Mouse (Mus musculus) retina, postnatal 1 day (tissue): Measurements from ENCODE around the gene Krtap5-2.
"Not testable (repeated sequence)": the region's sequence is repeated elsewhere in the genome, so short reads cannot be mapped to it uniquely, and the experiment has no call there.

ENCODE experiments used
- DNase-seq: peaks from one replicate; pipeline ENCODE4 v3.0.0-alpha.2; 2012

Krtap5-2 gene

DNA sequence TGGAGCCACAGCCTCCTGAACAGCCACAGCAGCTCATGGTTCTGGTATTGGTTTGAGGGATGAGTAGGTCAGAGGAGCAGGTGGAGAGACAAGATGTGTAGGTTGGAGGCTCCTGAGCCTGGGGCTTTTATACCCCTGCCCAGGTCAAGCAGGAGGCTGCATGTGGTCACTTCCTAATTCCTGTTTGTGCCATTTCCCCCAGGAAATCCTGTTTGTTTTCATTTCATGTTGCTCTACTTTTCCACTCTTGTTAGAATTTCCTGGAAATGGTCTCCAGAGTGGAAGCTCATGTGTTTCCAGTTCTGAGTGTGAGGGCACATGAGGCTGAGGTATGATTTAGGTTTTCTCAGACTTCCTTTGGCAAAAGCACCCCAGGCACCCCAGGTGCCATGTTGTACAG, at the start of gene Krtap5-2:
Gene Krtap5-2, minus strand, starts transcription at position 101 of the 400 bp plus-strand sequence.
- not testable (repeated sequence) for DNase-seq

DNA sequence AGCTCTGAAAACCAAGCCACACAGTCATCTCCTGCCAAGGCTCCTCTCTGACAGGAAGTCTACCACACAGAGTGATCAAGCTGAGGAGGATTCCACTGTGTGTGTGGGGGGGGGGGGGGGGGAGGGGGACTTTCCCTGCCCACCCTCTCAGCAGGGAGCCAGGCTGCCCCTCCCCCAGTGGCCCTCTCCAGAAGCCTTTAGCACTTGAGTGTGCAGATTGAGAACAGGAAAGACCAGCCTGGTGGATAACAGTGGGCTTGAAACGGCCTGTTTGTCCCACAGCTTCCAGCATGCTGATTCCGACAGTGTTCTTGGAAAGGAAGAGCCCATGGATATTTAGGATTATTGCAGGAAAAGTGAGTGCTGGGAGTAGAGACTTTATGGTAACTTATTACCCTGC, 48.7 kb upstream of the Krtap5-2 start:
- DNase-seq, result peak; percentile 6

DNA sequence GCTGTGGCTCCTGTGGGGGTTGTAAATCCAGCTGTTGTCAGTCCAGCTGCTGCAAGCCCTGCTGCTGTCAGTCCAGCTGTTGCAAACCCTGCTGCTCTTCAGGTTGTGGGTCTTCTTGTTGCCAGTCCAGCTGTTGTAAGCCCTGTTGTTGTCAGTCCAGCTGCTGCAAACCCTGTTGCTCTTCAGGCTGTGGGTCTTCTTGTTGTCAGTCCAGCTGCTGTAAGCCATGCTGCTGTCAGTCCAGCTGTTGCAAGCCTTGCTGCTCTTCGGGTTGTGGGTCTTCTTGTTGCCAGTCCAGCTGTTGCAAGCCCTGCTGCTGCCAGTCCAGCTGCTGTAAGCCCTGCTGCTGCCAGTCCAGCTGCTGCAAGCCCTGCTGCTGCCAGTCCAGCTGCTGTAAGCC, 36.3 kb upstream of the Krtap5-2 start:
- DNase-seq, result not testable (repeated sequence)

DNA sequence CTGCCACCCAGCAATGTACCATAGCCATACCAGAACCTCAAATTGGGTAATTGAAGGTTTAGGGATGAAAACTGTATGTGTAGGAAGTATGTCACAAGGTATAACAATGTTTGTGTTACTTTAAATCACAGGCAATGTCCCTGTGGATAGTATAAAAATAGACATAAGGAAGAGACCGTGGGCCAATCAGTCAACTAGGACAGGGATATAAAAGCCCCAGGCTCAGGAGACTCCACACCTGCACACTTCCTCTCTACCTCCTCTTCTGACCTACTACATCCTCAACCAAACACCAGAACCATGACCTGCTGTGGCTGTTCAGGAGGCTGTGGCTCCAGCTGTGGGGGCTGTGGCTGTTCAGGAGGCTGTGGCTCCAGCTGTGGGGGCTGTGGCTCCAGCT, 35.8 kb upstream of the Krtap5-2 start, which contains the start of gene Gm7579:
Gene Gm7579, plus strand, starts transcription at position 301 of the 400 bp plus-strand sequence.
- DNase-seq, result no peak

DNA sequence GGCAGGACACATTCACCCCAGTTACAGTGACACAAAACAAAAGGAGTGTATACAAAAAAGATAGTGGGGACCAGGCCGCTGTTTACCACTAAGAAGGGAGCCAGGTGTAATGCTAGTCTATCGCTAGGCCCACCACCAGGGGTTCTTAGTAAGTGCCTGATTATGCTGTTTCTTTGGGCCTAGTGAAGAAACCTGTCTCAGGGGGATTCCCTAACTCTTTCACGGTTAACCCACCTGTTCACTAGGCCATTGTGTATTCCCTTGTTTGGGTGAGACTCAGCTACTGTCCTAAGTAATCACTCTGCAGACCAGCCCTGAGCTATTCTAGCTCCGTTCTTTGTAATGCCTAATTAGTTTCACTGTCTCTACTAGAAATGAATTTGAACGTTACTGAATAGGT, 31.1 kb upstream of the Krtap5-2 start:
- DNase-seq, result not testable (repeated sequence)

DNA sequence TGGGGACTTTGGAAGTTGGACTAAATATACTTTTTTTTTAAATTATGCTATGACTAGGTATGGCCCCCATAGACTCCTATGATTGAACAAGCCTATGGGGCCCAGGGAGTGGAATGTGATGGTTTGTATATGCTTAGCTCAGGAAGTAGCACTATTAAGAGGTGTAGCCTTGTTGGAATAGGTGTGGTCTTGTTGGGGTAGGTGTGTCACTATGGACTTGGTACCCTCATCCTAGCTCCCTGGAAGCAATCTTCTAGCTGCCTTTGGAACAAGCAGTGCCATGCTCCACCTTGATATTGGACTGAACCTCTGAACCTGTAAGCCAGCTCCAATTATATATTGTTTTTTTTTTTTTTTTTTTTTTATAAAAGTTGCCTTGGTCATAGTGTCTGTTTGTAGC, 29.7 kb upstream of the Krtap5-2 start:
- DNase-seq, result no peak

DNA sequence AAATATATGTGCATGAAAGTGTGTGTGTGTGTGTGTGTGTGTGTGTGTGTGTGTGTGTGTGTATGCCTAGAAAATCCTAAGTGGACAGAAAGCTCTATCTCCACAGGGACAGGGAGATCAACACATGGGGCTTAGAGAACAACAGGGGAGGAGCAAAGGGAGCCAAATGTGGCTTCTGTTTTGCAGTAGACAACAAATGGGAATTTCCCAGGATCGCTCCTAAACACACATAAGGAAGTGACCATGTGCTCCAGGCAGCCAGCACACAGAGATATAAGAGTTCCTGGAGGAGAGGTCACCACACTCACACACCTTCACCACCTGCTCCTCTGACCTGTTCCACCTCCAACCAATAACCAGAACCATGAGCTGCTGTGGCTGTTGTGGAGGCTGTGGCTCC, 25.3 kb upstream of the Krtap5-2 start, which contains the start of gene Krtap5-3:
Gene Krtap5-3, plus strand, starts transcription at position 301 of the 400 bp plus-strand sequence.
- DNase-seq, result no peak

DNA sequence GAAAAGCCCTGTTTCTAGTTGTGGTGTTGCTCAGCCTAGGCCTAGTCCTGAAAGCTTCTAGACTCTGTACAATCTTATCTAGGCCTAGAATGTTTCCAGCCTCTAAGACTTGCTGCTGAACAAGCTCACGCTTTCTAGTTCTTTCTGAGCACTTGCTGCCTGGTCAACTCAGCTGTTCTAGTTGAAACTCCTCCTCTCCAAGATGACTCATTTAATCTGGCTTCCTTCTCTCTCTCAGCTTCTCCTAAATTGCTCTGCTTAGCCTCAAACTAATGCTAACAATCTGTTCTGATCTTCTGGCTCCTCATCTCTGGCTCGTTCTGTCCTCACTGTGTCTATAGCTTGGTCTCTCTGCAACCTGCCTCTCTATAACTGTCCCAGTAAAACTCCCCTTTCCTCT, 22.9 kb upstream of the Krtap5-2 start:
- no peak for DNase-seq

DNA sequence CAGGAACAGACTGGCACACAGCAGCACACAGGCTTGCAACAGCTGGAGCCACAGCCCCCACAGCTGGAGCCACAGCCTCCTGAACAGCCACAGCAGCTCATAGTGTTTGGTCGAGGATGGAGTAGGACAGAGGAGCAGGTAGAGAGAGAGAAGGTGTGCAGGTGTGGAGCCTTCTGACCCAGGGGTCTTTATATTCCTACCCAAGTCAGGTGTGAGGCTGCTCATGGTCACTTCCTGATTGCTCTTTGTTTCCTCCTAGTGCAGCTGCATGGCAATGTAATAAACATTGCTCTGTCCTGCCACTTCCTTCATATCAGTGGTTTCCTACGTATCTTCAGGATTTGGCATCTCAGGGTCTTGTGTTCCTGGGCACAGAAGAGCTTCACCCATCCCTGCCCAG, 14.5 kb upstream of the Krtap5-2 start, which contains the start of gene Gm10153:
Gene Gm10153, minus strand, starts transcription at position 101 of the 400 bp plus-strand sequence.
- no peak for DNase-seq

DNA sequence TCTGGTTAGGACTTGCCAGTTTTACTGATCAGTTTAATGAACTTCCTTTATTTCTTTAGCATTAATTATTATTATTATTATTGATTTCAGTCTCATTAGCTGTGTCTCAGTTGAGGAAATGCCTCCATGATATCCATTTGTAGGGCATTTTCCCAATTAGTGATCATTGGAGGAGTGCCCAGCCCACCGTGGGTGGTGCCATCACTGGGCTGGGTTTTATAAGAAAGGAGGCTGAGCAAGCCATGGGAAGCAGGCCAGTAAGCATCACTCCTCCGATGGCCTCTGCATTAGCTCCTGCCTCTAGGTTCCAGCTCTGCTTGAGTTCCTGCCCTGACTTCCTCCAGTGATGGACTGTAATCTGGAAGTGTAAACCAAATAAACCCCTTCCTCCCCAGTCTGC, 12.4 kb upstream of the Krtap5-2 start:
- no peak for DNase-seq

DNA sequence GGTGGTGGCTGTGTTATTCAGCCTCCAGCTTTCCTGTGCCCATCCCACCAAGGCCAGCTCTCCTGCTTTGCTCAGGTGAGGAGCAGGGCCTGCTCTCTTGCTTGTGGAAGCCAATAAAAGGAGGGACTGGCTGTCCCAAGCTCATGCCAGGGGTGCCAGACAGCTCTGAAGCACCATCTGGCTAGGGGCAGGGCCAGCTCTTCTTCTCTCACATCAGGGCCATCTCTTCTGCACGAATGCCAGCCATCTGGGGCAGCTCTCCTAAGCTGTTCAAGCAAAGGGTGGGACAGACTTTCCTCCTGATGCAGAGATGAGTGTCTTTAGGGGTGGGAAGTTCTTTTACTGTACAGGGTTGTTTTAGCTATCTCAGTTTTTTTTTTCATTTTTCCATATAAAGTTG, 5.2 kb upstream of the Krtap5-2 start:
- DNase-seq, result no peak

DNA sequence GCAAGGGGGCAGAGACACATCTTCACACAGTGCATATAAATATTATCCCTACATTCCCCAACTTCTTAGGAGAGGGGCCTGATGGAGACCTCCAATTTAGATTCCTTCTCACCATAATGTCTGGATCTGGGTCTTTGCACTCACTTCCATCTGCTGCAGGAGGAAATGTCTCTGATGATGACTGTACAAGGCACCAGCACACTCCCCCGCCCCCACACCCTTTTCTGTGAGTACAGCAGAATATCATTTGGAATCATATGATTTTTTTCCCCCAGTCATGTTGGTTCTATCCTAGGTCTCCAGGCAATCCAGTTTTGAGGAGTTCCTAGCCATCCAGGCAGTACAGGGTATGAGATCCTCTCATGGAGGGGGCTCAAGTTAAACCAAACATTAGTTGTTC, 2.9 kb upstream of the Krtap5-2 start:
- no peak for DNase-seq

DNA sequence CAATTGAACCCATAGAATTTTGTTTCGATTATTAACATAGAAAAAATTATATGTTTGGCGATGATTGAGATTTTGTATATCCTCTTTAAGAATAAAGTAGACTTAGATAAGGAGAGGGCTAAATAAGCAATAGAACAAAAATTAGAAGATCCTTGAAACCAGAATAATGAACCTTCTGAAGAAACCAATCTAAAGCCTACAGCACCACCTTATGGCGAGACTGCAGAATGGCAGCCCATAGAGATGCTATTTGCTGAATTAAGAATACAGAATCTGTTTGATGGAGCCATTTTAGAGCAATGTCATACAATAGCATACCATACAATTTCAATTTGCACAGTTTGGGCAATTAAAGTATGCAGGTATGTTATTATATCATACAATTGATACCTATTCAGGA, 6.0 kb downstream of the Krtap5-2 start:
- peak; percentile 42 for DNase-seq

DNA sequence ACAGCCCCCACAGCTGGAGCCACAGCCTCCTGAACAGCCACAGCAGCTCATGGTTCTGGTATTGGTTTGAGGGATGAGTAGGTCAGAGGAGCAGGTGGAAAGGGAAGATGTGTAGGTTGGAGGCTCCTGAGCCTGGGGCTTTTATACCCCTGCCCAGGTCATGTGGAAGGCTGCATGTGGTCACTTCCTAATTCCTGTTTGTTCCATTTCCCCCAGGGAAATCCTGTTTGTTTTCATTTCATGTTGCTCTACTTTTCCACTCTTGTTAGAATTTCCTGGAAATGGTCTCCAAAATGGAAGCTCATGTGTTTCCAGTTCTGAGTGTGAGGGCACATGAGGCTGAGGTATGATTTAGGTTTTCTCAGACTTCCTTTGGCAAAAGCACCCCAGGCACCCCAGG, 10.2 kb downstream of the Krtap5-2 start, which contains the start of gene Gm4553:
Gene Gm4553, minus strand, starts transcription at position 101 of the 400 bp plus-strand sequence.
- not testable (repeated sequence) for DNase-seq

DNA sequence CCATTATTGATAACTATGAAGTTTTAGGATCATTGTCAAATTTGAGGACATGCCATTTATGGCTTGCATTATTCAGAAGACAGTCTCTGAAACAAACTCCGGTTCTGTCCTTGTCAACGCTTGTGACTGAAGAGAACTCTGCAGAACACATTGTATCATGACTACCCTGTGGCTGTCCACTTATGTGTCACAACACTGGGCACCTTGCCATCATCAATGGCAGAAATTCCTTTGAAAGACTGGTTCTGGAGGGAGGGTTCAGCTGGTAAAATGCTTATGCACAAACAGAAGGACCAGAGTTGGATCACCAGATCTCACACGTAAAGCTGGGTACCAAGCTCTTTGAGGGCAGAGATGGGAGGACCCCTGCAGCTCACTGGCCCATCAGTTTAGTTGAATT, 16.4 kb downstream of the Krtap5-2 start:
- DNase-seq, result no peak

DNA sequence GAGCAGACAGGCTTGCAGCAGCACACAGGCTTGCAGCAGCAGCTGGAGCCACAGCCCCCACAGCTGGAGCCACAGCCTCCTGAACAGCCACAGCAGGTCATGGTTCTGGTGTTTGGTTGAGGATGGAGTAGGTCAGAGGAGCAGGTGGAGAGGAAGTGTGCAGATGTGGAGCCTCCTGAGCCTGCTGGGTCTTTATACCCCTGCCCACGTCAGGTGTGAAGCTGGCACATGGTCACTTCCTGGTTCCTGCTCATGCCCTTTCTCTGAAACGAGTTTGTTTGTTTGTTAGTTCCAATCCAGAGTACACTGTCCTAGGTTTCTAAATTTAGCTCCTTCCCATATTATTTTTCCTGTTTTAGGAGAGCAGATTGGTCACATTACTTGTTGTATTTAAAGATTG, 18.8 kb downstream of the Krtap5-2 start, which contains the start of gene Gm29735:
Gene Gm29735, minus strand, starts transcription at position 101 of the 400 bp plus-strand sequence.
- DNase-seq, result not testable (repeated sequence)

DNA sequence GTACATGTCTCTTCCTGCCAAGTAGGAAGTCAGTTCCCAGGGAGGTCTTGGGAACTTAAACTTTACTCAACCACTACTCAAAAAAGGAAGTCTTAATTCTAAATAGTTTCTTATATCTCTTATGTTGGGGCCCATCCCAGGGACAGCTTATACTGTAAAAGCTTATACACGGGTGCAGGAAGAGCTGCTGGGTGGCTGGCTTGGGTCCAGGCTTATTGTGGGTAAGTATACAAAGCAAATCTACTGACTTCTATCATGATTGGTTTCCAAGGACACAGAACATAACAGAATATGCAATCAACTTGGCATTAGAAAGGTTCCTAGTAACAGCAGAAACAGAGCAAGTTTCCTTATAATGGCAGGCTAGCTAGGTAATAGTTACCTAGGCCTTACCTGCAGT, 20.5 kb downstream of the Krtap5-2 start:
- no peak for DNase-seq

DNA sequence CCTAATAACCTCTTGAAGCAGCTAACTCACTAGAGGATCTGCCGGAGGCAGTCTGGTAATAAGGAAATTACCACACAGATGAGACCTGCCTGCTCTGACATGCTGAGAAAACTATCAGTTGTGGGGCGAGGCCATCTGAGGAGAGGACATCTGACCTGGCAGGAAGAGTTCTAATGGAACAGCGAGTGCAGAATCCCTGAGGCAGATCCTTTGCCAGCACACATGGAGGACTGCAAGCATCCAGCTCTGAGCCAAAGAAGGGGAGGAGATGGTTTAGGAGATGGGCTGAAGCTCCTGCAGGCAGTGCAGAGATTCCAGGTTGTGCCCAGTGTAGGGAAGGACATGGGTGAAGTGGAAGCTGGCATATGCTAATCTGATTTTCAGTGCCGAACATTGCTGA, 23.6 kb downstream of the Krtap5-2 start:
- no peak for DNase-seq

DNA sequence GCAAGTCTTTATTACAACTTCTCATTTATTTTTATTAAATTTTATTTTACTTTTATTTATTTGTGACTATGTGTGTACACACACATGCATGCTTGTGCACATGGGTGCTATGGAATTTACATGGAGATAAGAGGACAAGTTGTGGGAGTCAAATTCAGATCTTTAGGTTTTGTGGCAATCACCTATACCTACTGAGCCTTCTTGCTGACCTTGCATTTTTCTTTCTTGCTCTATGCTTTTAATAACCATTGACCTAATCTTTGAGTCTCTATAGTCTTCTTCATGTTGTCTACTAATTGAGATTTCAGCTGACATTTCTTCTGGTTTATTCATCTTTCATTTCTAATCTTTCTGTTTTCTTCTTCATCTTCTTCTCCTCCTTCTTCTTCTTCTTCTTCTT, 27.2 kb downstream of the Krtap5-2 start:
- DNase-seq, result no peak

DNA sequence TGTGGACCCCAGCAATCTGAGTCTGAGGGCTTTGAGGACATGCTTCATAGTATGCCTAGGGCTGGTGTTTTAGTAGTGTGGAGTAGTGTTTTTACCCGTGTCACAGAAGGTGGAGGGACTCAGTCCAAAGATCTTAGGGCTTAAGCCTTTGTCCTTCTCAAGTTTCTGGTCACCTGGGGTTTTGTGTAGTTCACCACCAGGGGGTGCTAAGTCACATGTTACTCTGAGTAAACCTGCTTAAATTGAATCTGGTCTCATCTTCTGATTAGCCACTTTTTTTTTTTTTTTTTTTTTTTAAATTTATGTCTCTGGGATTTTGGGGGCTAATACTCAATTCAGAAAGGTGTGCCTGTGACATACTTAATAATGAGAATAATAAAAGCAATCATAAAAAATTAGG, 29.8 kb downstream of the Krtap5-2 start:
- peak; percentile 74 for DNase-seq

DNA sequence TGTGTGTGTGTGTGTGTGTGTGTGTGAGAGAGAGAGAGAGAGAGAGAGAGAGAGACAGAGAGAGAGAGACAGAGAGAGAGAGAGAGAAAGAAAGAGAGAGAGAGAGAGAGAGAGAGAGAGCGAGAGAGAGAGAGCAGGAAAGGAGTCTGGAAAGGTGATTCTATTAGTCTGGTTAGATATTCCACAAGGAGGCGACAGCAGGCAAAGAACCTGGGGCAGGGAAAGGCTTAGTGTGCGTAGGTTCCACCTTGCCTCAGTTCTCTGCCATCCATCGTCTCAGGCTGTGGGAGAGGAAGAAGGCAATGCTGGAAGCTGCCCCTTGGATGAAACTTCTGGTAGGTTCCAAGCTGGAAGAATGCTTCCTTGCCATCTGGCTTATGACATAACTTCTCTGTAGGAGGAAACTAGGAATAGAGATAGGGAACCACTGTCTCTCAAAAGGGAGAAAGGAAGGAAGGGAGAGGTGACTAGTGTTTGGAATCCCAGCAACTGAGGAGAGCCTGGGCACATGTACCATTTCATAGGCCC, 30.3 kb downstream of the Krtap5-2 start:
- no peak for DNase-seq

DNA sequence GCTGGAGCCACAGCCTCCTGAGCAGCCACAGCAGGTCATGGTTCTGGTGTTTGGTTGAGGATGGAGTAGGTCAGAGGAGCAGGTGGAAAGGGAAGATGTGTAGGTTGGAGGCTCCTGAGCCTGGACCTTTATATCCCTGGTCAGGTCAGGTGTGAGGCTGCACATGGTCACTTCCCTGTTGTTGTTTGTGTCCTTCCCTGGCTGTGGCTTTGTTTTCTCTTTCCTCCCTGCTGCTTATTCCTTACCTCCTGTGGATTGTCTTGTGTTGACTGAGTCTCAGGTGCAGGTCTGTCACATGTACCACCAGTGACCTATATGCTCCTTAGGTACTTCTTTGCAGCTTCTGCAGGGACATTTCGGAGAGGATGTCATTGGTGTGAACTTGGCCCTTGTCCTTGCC, 31.3 kb downstream of the Krtap5-2 start, which contains the start of gene Gm45337:
Gene Gm45337, minus strand, starts transcription at position 101 of the 400 bp plus-strand sequence.
- DNase-seq, result no peak

DNA sequence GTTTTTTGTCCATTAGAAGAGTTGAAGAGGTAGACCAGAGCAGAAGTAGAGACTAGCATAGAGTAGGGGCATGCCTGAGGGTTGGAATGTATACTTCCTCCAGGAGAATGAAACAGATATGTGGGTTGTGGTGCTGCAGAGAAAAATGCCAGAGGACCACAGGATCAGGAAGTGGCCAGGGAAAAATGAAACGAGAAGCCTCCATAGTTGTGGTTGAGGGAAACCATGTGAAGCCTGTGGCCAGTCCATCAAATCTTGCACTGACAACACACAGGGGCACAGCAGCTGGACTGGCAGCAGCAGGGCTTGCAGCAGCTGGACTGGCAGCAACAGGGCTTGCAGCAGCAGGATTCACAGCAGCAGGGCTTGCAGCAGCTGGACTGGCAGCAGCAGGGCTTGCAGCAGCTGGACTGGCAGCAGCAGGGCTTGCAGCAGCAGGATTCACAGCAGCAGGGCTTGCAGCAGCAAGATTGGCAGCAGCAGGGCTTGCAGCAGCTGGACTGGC, 32.2 kb downstream of the Krtap5-2 start:
- not testable (repeated sequence) for DNase-seq

DNA sequence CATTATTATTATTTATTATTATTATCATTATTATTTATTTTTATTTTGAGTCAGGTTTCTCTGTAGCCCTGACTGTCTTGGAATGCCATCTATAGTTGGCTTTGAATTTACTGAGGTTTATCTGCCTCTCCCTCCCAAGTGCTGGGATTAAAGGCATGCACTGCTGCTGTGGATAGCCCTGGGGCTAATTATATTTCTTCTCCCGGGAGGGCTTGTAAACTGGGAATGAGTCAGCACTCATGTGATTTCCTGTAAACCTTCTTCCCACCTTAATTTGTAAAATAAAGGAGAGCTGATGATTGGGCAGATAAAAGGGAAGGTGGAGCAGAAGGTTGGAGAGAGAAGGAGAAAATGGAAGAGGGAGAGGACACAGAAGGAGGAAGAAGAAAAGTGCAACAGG, 35.1 kb downstream of the Krtap5-2 start:
- DNase-seq, result no peak

DNA sequence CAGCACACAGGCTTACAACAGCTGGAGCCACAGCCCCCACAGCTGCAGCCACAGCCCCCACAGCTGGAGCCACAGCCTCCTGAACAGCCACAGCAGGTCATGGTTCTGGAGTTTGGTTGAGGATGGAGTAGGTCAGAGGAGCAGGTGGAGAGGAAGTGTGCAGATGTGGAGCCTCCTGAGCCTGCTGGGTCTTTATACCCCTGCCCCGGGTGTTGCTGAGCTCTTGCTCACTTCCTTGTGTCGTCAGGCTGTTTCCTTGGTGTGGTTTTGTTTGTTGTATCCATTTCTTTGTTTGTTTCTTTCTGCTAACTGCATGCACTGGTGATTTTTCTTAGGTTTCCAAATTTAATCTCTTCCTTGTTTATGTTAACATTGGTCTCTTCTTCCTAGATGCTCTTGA, 39.9 kb downstream of the Krtap5-2 start, which contains the start of gene Gm39115:
Gene Gm39115, minus strand, starts transcription at position 101 of the 400 bp plus-strand sequence.
- not testable (repeated sequence) for DNase-seq
